Mouse (Mus musculus): ENCODE data around the gene Rin1. TPM values are rescaled to one million over a fixed set of nuclear protein-coding genes. Genes with fewer than 3 reads are reported as not detected.

Rin1 gene
- polyA plus RNA-seq, 1 experiment from 2014 or later: 3.0 TPM

GRCm38 (mm10) chr19:5069486-5069885 lies 19.2 kb downstream of the Rin1 start:
- 69% methylated on average over 5 of the region's 5 CpGs for WGBS (ENCODE audit: insufficient replicate concordance)
- 0 out of 2 replicates have a peak overlapping the region, but pooled peaks have one; percentile 16 for H3K9ac ChIP-seq (ENCODE audit: low read depth, low read length)

GRCm38 (mm10) chr19:5069978-5070377 lies 19.7 kb downstream of the Rin1 start:
- Histone ChIP-seq H3K4me3 (ENCODE audit: low read depth, low read length) (0 out of 2 replicates have a peak overlapping the region, but pooled peaks have one; percentile 0), H3K4me1 (ENCODE audit: control insufficient read depth, insufficient read depth, low read length) (peaks cover 42% of the 10 kb centered on the region), H3K4me2 (peak overlapping the region; percentile 94), H3K9me3 (replicated peaks; ENCODE audit: control insufficient read depth, low read length) (no peaks in the 10 kb centered on the region), H3K27ac (ENCODE audit: low read depth, low read length) (no peak overlapping the region), H3K36me3 (ENCODE audit: control insufficient read depth, insufficient read depth, low read length) (no peaks in the 10 kb centered on the region), H3K9ac (ENCODE audit: low read depth, low read length) (no peak overlapping the region), H3K27me3 (ENCODE audit: control insufficient read depth, insufficient read depth, low read length) (peaks cover 18% of the 10 kb centered on the region)
- no peak for ATAC-seq (replicated peaks; ENCODE audit: insufficient number of reproducible peaks, low FRiP score, low TSS enrichment)
- WGBS (ENCODE audit: insufficient replicate concordance): 70% methylated on average over 7 of the region's 7 CpGs

More at GRCm38 (mm10) chr19:5069486-5069885, 19.2 kb downstream of the Rin1 start:
- Histone ChIP-seq H3K4me3 (ENCODE audit: low read depth, low read length) (no peak overlapping the region), H3K36me3 (ENCODE audit: control insufficient read depth, insufficient read depth, low read length) (no peaks in the 10 kb centered on the region), H3K27me3 (ENCODE audit: control insufficient read depth, insufficient read depth, low read length) (peaks cover 15% of the 10 kb centered on the region), H3K9me3 (replicated peaks; ENCODE audit: control insufficient read depth, low read length) (no peaks in the 10 kb centered on the region), H3K27ac (ENCODE audit: low read depth, low read length) (no peak overlapping the region), H3K4me1 (ENCODE audit: control insufficient read depth, insufficient read depth, low read length) (peaks cover 44% of the 10 kb centered on the region), H3K4me2 (peak overlapping the region; percentile 94)
- no peak for ATAC-seq (replicated peaks; ENCODE audit: insufficient number of reproducible peaks, low FRiP score, low TSS enrichment)

GRCm38 (mm10) chr19:5071077-5071476 lies 20.8 kb downstream of the Rin1 start:
- Histone ChIP-seq H3K4me2 (peak overlapping the region; percentile 94), H3K27me3 (ENCODE audit: control insufficient read depth, insufficient read depth, low read length) (peaks cover 18% of the 10 kb centered on the region), H3K4me3 (ENCODE audit: low read depth, low read length) (peak overlapping the region; percentile 47), H3K27ac (ENCODE audit: low read depth, low read length) (peak overlapping the region; percentile 48; the same call in 1 of the 2 replicates), H3K4me1 (ENCODE audit: control insufficient read depth, insufficient read depth, low read length) (peaks cover 35% of the 10 kb centered on the region), H3K9ac (ENCODE audit: low read depth, low read length) (peak overlapping the region; percentile 63), H3K9me3 (replicated peaks; ENCODE audit: control insufficient read depth, low read length) (no peaks in the 10 kb centered on the region), H3K36me3 (ENCODE audit: control insufficient read depth, insufficient read depth, low read length) (no peaks in the 10 kb centered on the region)
- ATAC-seq (replicated peaks; ENCODE audit: insufficient number of reproducible peaks, low FRiP score, low TSS enrichment): no peak
- WGBS (ENCODE audit: insufficient replicate concordance): 5% methylated on average over 11 of the region's 11 CpGs

- H3K36me3 ChIP-seq (ENCODE audit: control insufficient read depth, insufficient read depth, low read length): no peaks in the 10 kb centered on the region
- peaks cover 33% of the 10 kb centered on the region for H3K4me1 ChIP-seq (ENCODE audit: control insufficient read depth, insufficient read depth, low read length)
- H3K9me3 ChIP-seq (replicated peaks; ENCODE audit: control insufficient read depth, low read length): no peaks in the 10 kb centered on the region
- H3K9ac ChIP-seq (ENCODE audit: low read depth, low read length): peak overlapping the region; percentile 63
- peak overlapping the region; percentile 47 for H3K4me3 ChIP-seq (ENCODE audit: low read depth, low read length)
- H3K4me2 ChIP-seq: peak overlapping the region; percentile 94
- under 1% methylated on average over 40 of the region's 40 CpGs for WGBS (ENCODE audit: insufficient replicate concordance)
- peak; percentile 75 for ATAC-seq (replicated peaks; ENCODE audit: insufficient number of reproducible peaks, low FRiP score, low TSS enrichment)
- peaks cover 18% of the 10 kb centered on the region for H3K27me3 ChIP-seq (ENCODE audit: control insufficient read depth, insufficient read depth, low read length)
- H3K27ac ChIP-seq (ENCODE audit: low read depth, low read length): peak overlapping the region; percentile 59
Observed at GRCm38 (mm10) chr19:5071545-5072369, 21.5 kb downstream of the Rin1 start.

GRCm38 (mm10) chr19:5072389-5073019 lies 22.2 kb downstream of the Rin1 start:
- Histone ChIP-seq H3K4me1 (ENCODE audit: control insufficient read depth, insufficient read depth, low read length) (peaks cover 26% of the 10 kb centered on the region), H3K27me3 (ENCODE audit: control insufficient read depth, insufficient read depth, low read length) (peaks cover 18% of the 10 kb centered on the region)
- ATAC-seq (replicated peaks; ENCODE audit: insufficient number of reproducible peaks, low FRiP score, low TSS enrichment): 0 out of 2 replicates have a peak, but pooled peaks have one; percentile 3

GRCm38 (mm10) chr19:5073028-5073427 lies 22.7 kb downstream of the Rin1 start:
- no peak overlapping the region for H3K27ac ChIP-seq (ENCODE audit: low read depth, low read length)
- no peaks in the 10 kb centered on the region for H3K9me3 ChIP-seq (replicated peaks; ENCODE audit: control insufficient read depth, low read length)
- peak overlapping the region; percentile 47 for H3K4me3 ChIP-seq (ENCODE audit: low read depth, low read length)
- H3K9ac ChIP-seq (ENCODE audit: low read depth, low read length): no peak overlapping the region
- H3K36me3 ChIP-seq (ENCODE audit: control insufficient read depth, insufficient read depth, low read length): no peaks in the 10 kb centered on the region
- ATAC-seq (replicated peaks; ENCODE audit: insufficient number of reproducible peaks, low FRiP score, low TSS enrichment): no peak
- H3K4me1 ChIP-seq (ENCODE audit: control insufficient read depth, insufficient read depth, low read length): peaks cover 22% of the 10 kb centered on the region
- WGBS (ENCODE audit: insufficient replicate concordance): 2% methylated on average over 15 of the region's 15 CpGs
- H3K27me3 ChIP-seq (ENCODE audit: control insufficient read depth, insufficient read depth, low read length): peaks cover 17% of the 10 kb centered on the region
- peak overlapping the region; percentile 94 for H3K4me2 ChIP-seq

More at GRCm38 (mm10) chr19:5072389-5073019, 22.2 kb downstream of the Rin1 start:
- H3K27ac ChIP-seq (ENCODE audit: low read depth, low read length): peak overlapping the region; percentile 59
- no peaks in the 10 kb centered on the region for H3K9me3 ChIP-seq (replicated peaks; ENCODE audit: control insufficient read depth, low read length)
- 3% methylated on average over 20 of the region's 20 CpGs for WGBS (ENCODE audit: insufficient replicate concordance)
- H3K4me2 ChIP-seq: peak overlapping the region; percentile 94
- peak overlapping the region; percentile 58; the same call in 1 of the 2 replicates for H3K9ac ChIP-seq (ENCODE audit: low read depth, low read length)
- no peaks in the 10 kb centered on the region for H3K36me3 ChIP-seq (ENCODE audit: control insufficient read depth, insufficient read depth, low read length)
- H3K4me3 ChIP-seq (ENCODE audit: low read depth, low read length): peak overlapping the region; percentile 47

- H3K9me3 ChIP-seq (replicated peaks; ENCODE audit: control insufficient read depth, low read length): no peaks in the 10 kb centered on the region
- no peak overlapping the region for H3K4me3 ChIP-seq (ENCODE audit: low read depth, low read length)
- 32% methylated on average over 5 of the region's 5 CpGs for WGBS (ENCODE audit: insufficient replicate concordance)
- H3K4me1 ChIP-seq (ENCODE audit: control insufficient read depth, insufficient read depth, low read length): peaks cover 17% of the 10 kb centered on the region
- H3K4me2 ChIP-seq: no peak overlapping the region; the same call in 1 of the 2 replicates
- no peak overlapping the region for H3K9ac ChIP-seq (ENCODE audit: low read depth, low read length)
- no peaks in the 10 kb centered on the region for H3K36me3 ChIP-seq (ENCODE audit: control insufficient read depth, insufficient read depth, low read length)
- no peak for ATAC-seq (replicated peaks; ENCODE audit: insufficient number of reproducible peaks, low FRiP score, low TSS enrichment)
- H3K27me3 ChIP-seq (ENCODE audit: control insufficient read depth, insufficient read depth, low read length): peaks cover 13% of the 10 kb centered on the region
- H3K27ac ChIP-seq (ENCODE audit: low read depth, low read length): no peak overlapping the region
Observed at GRCm38 (mm10) chr19:5073518-5073917, 23.2 kb downstream of the Rin1 start.

- Histone ChIP-seq H3K27me3 (ENCODE audit: control insufficient read depth, insufficient read depth, low read length) (peaks cover 50% of the 10 kb centered on the region), H3K4me1 (ENCODE audit: control insufficient read depth, insufficient read depth, low read length) (no peaks in the 10 kb centered on the region), H3K9ac (ENCODE audit: low read depth, low read length) (no peak overlapping the region), H3K4me3 (ENCODE audit: low read depth, low read length) (no peak overlapping the region), H3K9me3 (replicated peaks; ENCODE audit: control insufficient read depth, low read length) (no peaks in the 10 kb centered on the region), H3K27ac (ENCODE audit: low read depth, low read length) (no peak overlapping the region), H3K36me3 (ENCODE audit: control insufficient read depth, insufficient read depth, low read length) (no peaks in the 10 kb centered on the region), H3K4me2 (no peak overlapping the region)
- no peak for ATAC-seq (replicated peaks; ENCODE audit: insufficient number of reproducible peaks, low FRiP score, low TSS enrichment)
- WGBS (ENCODE audit: insufficient replicate concordance): 78% methylated on average over 1 of the region's 1 CpGs
Observed at GRCm38 (mm10) chr19:5079279-5079678, 29.0 kb downstream of the Rin1 start.
